Mouse (Mus musculus) kidney, adult 2 months (tissue): ENCODE measurements at regions not wholly inside any gene's neighbourhood (a gene's known extent, or its start where the extent isn't known, plus 50 kb on each side); places are given as distances from the start of the nearest gene placed in this dataset.

ENCODE experiments used
- CTCF ChIP-seq: fragments of 200-500 bp; conservative IDR thresholded peaks from 2 replicates; pipeline ENCODE4 v1.5.1; 2011; ENCODE audit warnings: low read depth, mild to moderate bottlenecking, control low read depth, low read length, moderate library complexity, mixed read lengths; ENCODE audit not compliant: insufficient read depth, insufficient read length
- POLR2A ChIP-seq: fragments of 200-500 bp; IDR thresholded peaks from one replicate; pipeline ENCODE4 v1.6.1; 2011; ENCODE audit warnings: low read depth, low read length, control low read depth

DNA sequence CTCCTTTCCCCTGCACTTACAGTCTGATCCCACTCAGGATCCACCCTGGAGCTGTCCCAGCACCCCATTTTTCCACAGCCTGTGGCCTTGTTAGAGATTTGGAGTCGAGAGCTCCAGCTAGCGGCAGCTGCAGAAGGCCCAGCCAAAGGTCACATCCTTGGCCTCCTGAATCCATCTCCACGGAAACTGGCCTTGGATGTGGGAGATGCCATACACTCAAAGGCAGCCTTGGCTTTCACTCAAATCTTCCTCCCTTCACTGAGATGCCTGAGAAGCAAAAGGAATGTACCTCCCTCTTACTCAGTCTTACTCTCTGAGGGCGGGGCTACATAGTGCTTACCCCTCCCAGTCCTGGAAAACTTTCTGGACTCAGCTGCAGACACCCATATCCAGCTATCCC is 56.2 kb upstream of the Ky start:
- TF ChIP-seq CTCF, result no peak
- TF ChIP-seq POLR2A, result no peak
